In the genomic region with DNA sequence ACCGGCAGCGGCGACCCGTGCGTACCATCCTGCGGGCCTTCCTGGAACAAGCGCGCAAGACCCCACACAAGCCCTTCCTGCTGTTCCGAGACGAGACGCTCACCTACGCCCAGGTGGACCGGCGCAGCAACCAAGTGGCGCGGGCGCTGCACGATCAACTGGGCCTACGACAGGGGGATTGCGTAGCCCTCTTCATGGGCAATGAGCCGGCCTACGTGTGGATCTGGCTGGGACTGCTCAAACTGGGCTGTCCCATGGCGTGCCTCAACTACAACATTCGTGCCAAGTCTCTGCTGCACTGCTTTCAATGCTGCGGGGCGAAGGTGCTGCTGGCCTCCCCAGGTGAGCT, we compare ENCODE assay signal across 8 mouse cellular contexts. TPM values are rescaled to one million over a fixed set of nuclear protein-coding genes. Genes with fewer than 3 reads are reported as not detected.
A peak's percentile ranks its signal among the peaks of the same experiment; 100 is the strongest.
DNase-seq lines count a peak whose midpoint lies in the region; ATAC-seq and TF ChIP-seq lines count a peak whose summit lies in the region.

No protein-coding gene starts in this region.

- H3K9ac ChIP-seq in limb, embryonic 15.5 days: no peak overlapping the region

- peaks cover 5% of the 10 kb centered on the region; the same call in 1 of the 2 replicates for H3K27me3 ChIP-seq in spleen, adult 2 months (ENCODE audit: control insufficient read depth, insufficient read depth, low read length)
- H3K27me3 ChIP-seq in limb, embryonic 15.5 days: peaks cover 62% of the 10 kb centered on the region

- 19% methylated on average over 26 of the region's 26 CpGs for WGBS in spleen, adult 2 months
- 1% methylated on average over 26 of the region's 26 CpGs for WGBS in limb, embryonic 15.5 days

- peak; percentile 13 for DNase-seq in embryo, embryonic 10.5 days (ENCODE audit: low spot score)
- DNase-seq in embryo, embryonic 9.5 days (ENCODE audit: extremely low spot score): no peak
- no peak for DNase-seq in spleen, adult 2 months (ENCODE audit: low read depth in 1 of 2, low spot score in 2 of 2)
- no peak for DNase-seq in spleen, postnatal 14 days (ENCODE audit: low spot score in 2 of 2)
- no peak for DNase-seq in T-cell, adult 2 months (ENCODE audit: low spot score)
- DNase-seq in thymus, postnatal 25 days: no peak
- DNase-seq in cerebellum, adult 9-10 months: no peak

- H3K4me1 ChIP-seq in spleen, adult 2 months (ENCODE audit: control insufficient read depth, insufficient read depth, insufficient read length): peaks cover 8% of the 10 kb centered on the region
- peaks cover 13% of the 10 kb centered on the region for H3K4me1 ChIP-seq in limb, embryonic 15.5 days

- H3K36me3 ChIP-seq in spleen, adult 2 months (ENCODE audit: control insufficient read depth, insufficient read depth, low read length): no peaks in the 10 kb centered on the region
- H3K36me3 ChIP-seq in limb, embryonic 15.5 days: no peaks in the 10 kb centered on the region

- peak overlapping the region; percentile 41; the same call in 1 of the 2 replicates for H3K4me3 ChIP-seq in spleen, adult 2 months (ENCODE audit: extremely low read depth, insufficient read depth, insufficient read length)
- H3K4me3 ChIP-seq in limb, embryonic 15.5 days: peak overlapping the region; percentile 48

- ATAC-seq in limb, embryonic 15.5 days (ENCODE audit: insufficient number of reproducible peaks, low FRiP score, low TSS enrichment, low read depth): 0 out of 2 replicates have a peak, but pooled peaks have one; percentile 7

- no peak for TF ChIP-seq POLR2A in spleen, adult 2 months (IDR thresholded peaks at IDR 0.05; ENCODE audit: low read depth, low read length)

- no peak overlapping the region for H3K27ac ChIP-seq in spleen, adult 2 months (ENCODE audit: insufficient read depth, low read length)
- H3K27ac ChIP-seq in limb, embryonic 15.5 days: no peak overlapping the region

- H3K9me3 ChIP-seq in limb, embryonic 15.5 days: no peaks in the 10 kb centered on the region

- no peak for TF ChIP-seq CTCF in spleen, adult 2 months (IDR thresholded peaks at IDR 0.05; ENCODE audit: extremely low read depth, insufficient read depth, insufficient read length, insufficient replicate concordance)

- H3K4me2 ChIP-seq in limb, embryonic 15.5 days: peak overlapping the region; percentile 99

RNA-seq across cellular contexts. Expression of a gene that starts 1.1 kb away (rescaled TPM):
- polyA plus RNA-seq in spleen, adult 2 months (2012; rRNA removed): 0.31 and 0.57 TPM in 2 replicates
- 0.27 and 0.34 TPM in 2 replicates for polyA plus RNA-seq in limb, embryonic 15.5 days (2015; fragmentation: Nextera tagmentation; extraction: Ambion mirVana)

RNA-seq across cellular contexts. Expression of a gene that starts 52.8 kb away (rescaled TPM):
- polyA plus RNA-seq in spleen, adult 2 months (2012; rRNA removed): 2.1 and 2.5 TPM in 2 replicates
- 0.43 and 0.77 TPM in 2 replicates for polyA plus RNA-seq in limb, embryonic 15.5 days (2015; fragmentation: Nextera tagmentation; extraction: Ambion mirVana)
